ENCODE assay signal across 9 mouse cellular contexts in the genomic region with DNA sequence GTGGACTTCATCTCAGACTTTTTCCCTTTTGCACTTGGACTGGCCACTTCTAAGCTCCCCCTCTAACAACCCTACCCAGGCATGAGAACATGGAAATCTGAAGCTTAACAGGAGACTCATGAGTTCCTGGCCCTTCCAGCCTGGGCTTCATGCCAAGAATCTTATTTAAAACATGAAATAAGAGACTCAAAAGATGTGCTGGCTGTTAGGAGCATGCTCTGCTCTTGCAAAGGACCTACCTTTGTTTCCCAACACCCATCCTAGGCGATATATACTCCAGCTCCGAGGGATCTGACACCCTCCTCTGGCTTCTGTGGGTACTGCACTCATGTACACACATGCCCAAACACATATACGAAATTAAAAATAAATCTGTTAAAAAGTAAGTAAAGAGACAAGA.
DNase-seq lines count a peak whose midpoint lies in the region; ATAC-seq and TF ChIP-seq lines count a peak whose summit lies in the region.
"Had no signal": no experiment of that assay in that cellular context is flagged by ENCODE, and none has a peak within 500 bp of the region (broad histone marks: within the 10 kb centered on the region; RNA-seq: fewer than 3 reads in every experiment).

No protein-coding gene starts in this region.

- 46% methylated on average over 3 of the region's 3 CpGs for WGBS in kidney, embryonic 16.5 days

- TF ChIP-seq POLR2A in ES-Bruce4 (IDR thresholded peaks at IDR 0.05; ENCODE audit: insufficient read depth, low read length), result no peak
- no peak for TF ChIP-seq POLR2A in cortical plate, adult 2 months (IDR thresholded peaks at IDR 0.05; ENCODE audit: extremely low read depth, insufficient read depth, low read length)

- peak; percentile 36 for TF ChIP-seq CTCF in ES-Bruce4 (IDR thresholded peaks at IDR 0.05; ENCODE audit: low read depth, low read length)
- peak; percentile 10; the same call in 1 of the 2 replicates for TF ChIP-seq CTCF in cortical plate, adult 2 months (IDR thresholded peaks at IDR 0.05; ENCODE audit: extremely low read depth, insufficient read depth, low read length)

- no peaks in the 10 kb centered on the region for H3K9me3 ChIP-seq in kidney, embryonic 16.5 days (ENCODE audit: low read length)
- H3K9me3 ChIP-seq in ES-Bruce4 (replicated peaks; ENCODE audit: control insufficient read depth, insufficient read depth, low read length, poor library complexity, severe bottlenecking), result no peaks in the 10 kb centered on the region
- H3K9me3 ChIP-seq: hindbrain, embryonic 15.5 days had no signal

- no peak overlapping the region for H3K4me3 ChIP-seq in kidney, embryonic 16.5 days (ENCODE audit: low read length)
- no peak overlapping the region for H3K4me3 ChIP-seq in ES-Bruce4 (ENCODE audit: low read depth, low read length)
- no peak overlapping the region for H3K4me3 ChIP-seq in cortical plate, adult 2 months (ENCODE audit: insufficient read depth, low read length)
- H3K4me3 ChIP-seq: hindbrain, embryonic 15.5 days had no signal

- no peaks in the 10 kb centered on the region for H3K4me1 ChIP-seq in kidney, embryonic 16.5 days (ENCODE audit: insufficient read depth, low read length)
- H3K4me1 ChIP-seq in ES-Bruce4 (ENCODE audit: control insufficient read depth, insufficient read depth, low read length), result no peaks in the 10 kb centered on the region
- no peaks in the 10 kb centered on the region for H3K4me1 ChIP-seq in cortical plate, adult 2 months (ENCODE audit: control insufficient read depth, insufficient read depth, low read length)
- H3K4me1 ChIP-seq: hindbrain, embryonic 15.5 days had no signal

- no peak overlapping the region for H3K9ac ChIP-seq in kidney, embryonic 16.5 days (replicated peaks; ENCODE audit: low read length)
- H3K9ac ChIP-seq in ES-Bruce4 (ENCODE audit: low read depth, poor library complexity, severe bottlenecking), result no peak overlapping the region
- H3K9ac ChIP-seq: hindbrain, embryonic 15.5 days had no signal

- peak; percentile 81 for ATAC-seq in kidney, embryonic 16.5 days (ENCODE audit: low FRiP score, low TSS enrichment)
- no peak for ATAC-seq in monocyte, adult 5-6 weeks (replicated peaks; ENCODE audit: insufficient number of reproducible peaks, low FRiP score, low TSS enrichment, poor library complexity, severe bottlenecking)
- no peak for ATAC-seq in megakaryocyte-erythroid progenitor cell, adult 5-6 weeks (replicated peaks; ENCODE audit: low FRiP score, low TSS enrichment, poor library complexity, severe bottlenecking)

- peak overlapping the region; percentile 44; the same call in 1 of the 2 replicates for H3K27ac ChIP-seq in kidney, embryonic 16.5 days (ENCODE audit: low read length)
- no peak overlapping the region for H3K27ac ChIP-seq in ES-Bruce4 (ENCODE audit: insufficient read depth, low read length)
- H3K27ac ChIP-seq in cortical plate, adult 2 months (ENCODE audit: insufficient read depth, low read length), result no peak overlapping the region
- H3K27ac ChIP-seq: hindbrain, embryonic 15.5 days had no signal

- TF ChIP-seq EP300 in ES-Bruce4 (IDR thresholded peaks at IDR 0.05; ENCODE audit: insufficient read depth, low read depth, low read length), result no peak

- H3K4me2 ChIP-seq in kidney, embryonic 16.5 days (replicated peaks; ENCODE audit: low read depth, low read length), result no peak overlapping the region
- H3K4me2 ChIP-seq: hindbrain, embryonic 15.5 days had no signal

- no peaks in the 10 kb centered on the region for H3K36me3 ChIP-seq in kidney, embryonic 16.5 days (ENCODE audit: insufficient read depth, low read length)
- no peaks in the 10 kb centered on the region for H3K36me3 ChIP-seq in ES-Bruce4 (ENCODE audit: control insufficient read depth, insufficient read depth, low read length, poor library complexity, severe bottlenecking)
- H3K36me3 ChIP-seq: hindbrain, embryonic 15.5 days had no signal

- no peak for DNase-seq in kidney, adult 18-20 months
- DNase-seq in kidney, postnatal 4 days, result peak; percentile 14 to 18
- DNase-seq in ovary, postnatal 14 days (ENCODE audit: low spot score), result no peak

- no peaks in the 10 kb centered on the region for H3K27me3 ChIP-seq in kidney, embryonic 16.5 days (ENCODE audit: insufficient read depth, low read length)
- no peaks in the 10 kb centered on the region for H3K27me3 ChIP-seq in ES-Bruce4 (ENCODE audit: control insufficient read depth, insufficient read depth, low read length, poor library complexity, severe bottlenecking)
- H3K27me3 ChIP-seq: hindbrain, embryonic 15.5 days had no signal

Comparison
In these comparisons a context has a peak if more than half of its experiments do, and no peak if none do; other contexts are left out.
1. DNase-seq: peak in kidney, postnatal 4 days (2 of 2); none in kidney, adult 18-20 months (single experiment) and ovary, postnatal 14 days (single experiment).